Mouse (Mus musculus): ENCODE data around the gene Cdc42bpg. TPM values are rescaled to one million over a fixed set of nuclear protein-coding genes. Genes with fewer than 3 reads are reported as not detected.

The Cdc42bpg gene
- total and polyA plus RNA-seq, 3 experiments = 0.79 to 4.2 (median 2.3) TPM

DNA sequence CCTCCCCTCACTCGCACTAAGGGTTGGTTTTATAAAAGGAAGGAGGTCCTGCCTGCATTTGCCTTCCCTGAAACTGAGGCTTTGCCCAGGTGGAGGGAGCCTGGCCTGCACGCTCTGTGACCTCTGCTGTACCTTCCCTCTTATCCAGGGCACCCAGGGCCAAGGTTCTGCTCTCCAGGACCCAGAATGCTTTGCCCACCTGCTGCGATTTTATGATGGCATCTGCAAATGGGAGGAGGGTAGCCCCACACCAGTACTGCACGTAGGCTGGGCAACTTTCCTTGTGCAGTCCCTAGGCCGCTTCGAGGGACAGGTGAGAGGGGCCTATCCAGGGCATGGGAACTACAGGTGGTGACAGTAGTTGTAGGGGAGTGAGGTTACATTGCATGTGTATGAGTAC lies 32.9 kb downstream of the Cdc42bpg start:
- peak overlapping the region; percentile 99 for H3K27ac ChIP-seq (ENCODE audit: insufficient read depth, low read depth)
- peak overlapping the region; percentile 79 for H3K9ac ChIP-seq (ENCODE audit: insufficient read depth, low read depth)
- dilution Hi-C loops (cut with MboI; ENCODE audit: extremely low pct_ligation_motif_present, extremely low pct_unique_long_range_greater_than_20kb, low sequenced_read_pairs) = no loop called here

DNA sequence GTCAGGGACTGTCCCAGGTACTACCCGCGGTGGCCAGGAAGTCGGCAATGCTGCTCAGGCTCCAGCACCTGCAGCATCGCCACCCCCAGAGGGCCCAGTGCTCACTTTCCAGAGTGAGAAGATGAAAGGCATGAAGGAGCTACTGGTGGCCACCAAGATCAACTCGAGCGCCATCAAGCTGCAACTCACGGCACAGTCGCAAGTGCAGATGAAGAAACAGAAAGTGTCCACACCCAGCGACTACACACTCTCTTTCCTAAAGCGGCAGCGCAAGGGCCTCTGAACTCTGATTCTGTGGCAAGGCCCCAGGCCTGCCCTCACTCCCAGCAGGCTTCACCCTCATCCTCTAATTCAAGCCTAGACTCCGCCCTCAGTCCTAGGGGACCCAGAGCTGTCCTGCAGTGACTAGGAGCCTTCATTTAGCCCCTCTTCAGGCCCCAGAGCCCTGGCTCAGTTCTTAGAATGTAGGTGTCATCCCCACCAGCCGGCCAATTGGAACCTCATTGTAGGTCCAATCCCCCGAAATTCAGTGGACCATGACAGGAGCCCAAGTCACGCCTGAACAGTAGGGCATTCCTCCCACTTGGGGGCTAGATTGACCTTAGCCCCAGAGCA lies 33.7 kb downstream of the Cdc42bpg start:
- peaks cover 37 to 65% of the 10 kb centered on the region in 2 experiments for H3K4me1 ChIP-seq (ENCODE audit: control insufficient read depth in 1 of 2, insufficient read depth in 2 of 2)
- H3K9ac ChIP-seq (ENCODE audit: insufficient read depth, low read depth) = peak overlapping the region; percentile 79
- in situ Hi-C loops (cut with MboI; ENCODE audit: low pct_ligation_motif_present, low pct_unique_long_range_greater_than_20kb, low sequenced_read_pairs) (no loop called here), dilution Hi-C loops (cut with MboI; ENCODE audit: extremely low pct_ligation_motif_present, extremely low pct_unique_long_range_greater_than_20kb, low sequenced_read_pairs) (no loop called here)
- DNase-seq (ENCODE audit: extremely low read depth) = peak; percentile 91
- H3K9me3 ChIP-seq (replicated peaks; ENCODE audit: low read length) = no peaks in the 10 kb centered on the region
- peak overlapping the region; percentile 42 to 61 (median 55) for H3K4me3 ChIP-seq (replicated peaks in 1 of 3; ENCODE audit: low read depth in 2 of 3, low read length in 2 of 3, poor library complexity in 1 of 3)
- H3K27me3 ChIP-seq (replicated peaks) = no peaks in the 10 kb centered on the region
- peaks cover 47 to 61% of the 10 kb centered on the region in 2 experiments for H3K36me3 ChIP-seq (replicated peaks in 1 of 2; ENCODE audit: control insufficient read depth in 1 of 2, insufficient read depth in 1 of 2, low read length in 1 of 2)
- peak overlapping the region; percentile 75 for H3K4me2 ChIP-seq (ENCODE audit: insufficient read depth, low read depth, poor library complexity, severe bottlenecking)
- H3K27ac ChIP-seq (ENCODE audit: insufficient read depth, low read depth) = peak overlapping the region; percentile 99
- H3K79me2 ChIP-seq (replicated peaks; ENCODE audit: control insufficient read depth, extremely low read depth, insufficient read depth, poor library complexity, severe bottlenecking) = peaks cover 30% of the 10 kb centered on the region
- TF ChIP-seq MEF2A (IDR thresholded peaks at IDR 0.05; ENCODE audit: borderline replicate concordance, low read depth, low read length) (peak; percentile 72; the same call in 1 of the 2 replicates), ZMIZ1 (IDR thresholded peaks at IDR 0.05; ENCODE audit: low read depth, low read length) (peak; percentile 55; the same call in 1 of the 2 replicates), JUN (IDR thresholded peaks at IDR 0.05; ENCODE audit: insufficient read depth, low read depth, low read length) (no peak), CTCF (conservative IDR thresholded peaks at IDR 0.05 in 1 of 2, IDR thresholded peaks at IDR 0.05 in 1 of 2; ENCODE audit: low read depth in 2 of 2, low read length in 2 of 2) (peak in 1 of 2 experiments; percentile 77; a peak in 2 of 4 replicates), NRF1 (IDR thresholded peaks at IDR 0.05; ENCODE audit: low read depth, low read length) (peak; percentile 53), USF2 (conservative IDR thresholded peaks at IDR 0.05; ENCODE audit: low read depth, low read length) (no peak), HCFC1 (IDR thresholded peaks at IDR 0.05; ENCODE audit: low read depth, low read length) (peak; percentile 58), BHLHE40 (IDR thresholded peaks at IDR 0.05; ENCODE audit: low read depth, low read length) (peak; percentile 44), E2F4 (IDR thresholded peaks at IDR 0.05; ENCODE audit: insufficient replicate concordance, low read depth, low read length) (no peak), TCF12 (IDR thresholded peaks at IDR 0.05; ENCODE audit: low read depth, low read length) (0 out of 2 replicates have a peak, but pooled peaks have one; percentile 66), MAX (IDR thresholded peaks at IDR 0.05; ENCODE audit: low read length) (0 out of 2 replicates have a peak, but pooled peaks have one; percentile 34), MYC (IDR thresholded peaks at IDR 0.05; ENCODE audit: low read depth, low read length) (peak; percentile 70; the same call in 1 of the 2 replicates), SMC3 (IDR thresholded peaks at IDR 0.05; ENCODE audit: low read depth, low read length) (peak; percentile 48), JUND (conservative IDR thresholded peaks at IDR 0.05; ENCODE audit: low read depth, low read length) (no peak), CHD2 (IDR thresholded peaks at IDR 0.05; ENCODE audit: low read length) (no peak), MXI1 (IDR thresholded peaks at IDR 0.05; ENCODE audit: low read depth, low read length) (peak; percentile 69; the same call in 1 of the 2 replicates), EP300 (IDR thresholded peaks at IDR 0.05; ENCODE audit: low read length) (peak; percentile 41; the same call in 1 of the 2 replicates), ELF1 (IDR thresholded peaks at IDR 0.05; ENCODE audit: low read depth, low read length) (peak; percentile 67), RCOR1 (conservative IDR thresholded peaks at IDR 0.05; ENCODE audit: low read depth, low read length) (no peak), UBTF (IDR thresholded peaks at IDR 0.05; ENCODE audit: low read depth, low read length) (no peak; the same call in 1 of the 2 replicates), POLR2A (IDR thresholded peaks at IDR 0.05; ENCODE audit: low read depth, low read length) (no peak; the same call in 1 of the 2 replicates), CHD1 (IDR thresholded peaks at IDR 0.05; ENCODE audit: low read depth, low read length) (no peak; the same call in 1 of the 2 replicates), MAFK (IDR thresholded peaks at IDR 0.05; ENCODE audit: insufficient replicate concordance, low read length) (no peak), PAX5 (IDR thresholded peaks at IDR 0.05; ENCODE audit: low read length) (no peak), ETS1 (conservative IDR thresholded peaks at IDR 0.05; ENCODE audit: low read depth, low read length) (no peak), POLR2AphosphoS2 (IDR thresholded peaks at IDR 0.05; ENCODE audit: low read depth, low read length) (no peak; the same call in 1 of the 2 replicates)

More for the DNA sequence above, 32.9 kb downstream of the Cdc42bpg start:
- H3K4me1 ChIP-seq (ENCODE audit: control insufficient read depth in 1 of 2, insufficient read depth in 2 of 2) = peaks cover 40 to 61% of the 10 kb centered on the region in 2 experiments
- H3K4me3 ChIP-seq (replicated peaks in 1 of 3; ENCODE audit: low read depth in 2 of 3, low read length in 2 of 3, poor library complexity in 1 of 3) = peak overlapping the region in 2 of 3 experiments; percentile 55 to 61
- H3K4me2 ChIP-seq (ENCODE audit: insufficient read depth, low read depth, poor library complexity, severe bottlenecking) = peak overlapping the region; percentile 66
- H3K79me2 ChIP-seq (replicated peaks; ENCODE audit: control insufficient read depth, extremely low read depth, insufficient read depth, poor library complexity, severe bottlenecking) = peaks cover 30% of the 10 kb centered on the region
- peaks cover 39 to 53% of the 10 kb centered on the region in 2 experiments for H3K36me3 ChIP-seq (replicated peaks in 1 of 2; ENCODE audit: control insufficient read depth in 1 of 2, insufficient read depth in 1 of 2, low read length in 1 of 2)
- TF ChIP-seq USF1 (IDR thresholded peaks at IDR 0.05; ENCODE audit: low read depth, low read length) = no peak
- TF ChIP-seq RCOR1 (conservative IDR thresholded peaks at IDR 0.05; ENCODE audit: low read depth, low read length) = no peak
- TF ChIP-seq ZC3H11A (IDR thresholded peaks at IDR 0.05; ENCODE audit: low read depth, low read length) = no peak
- TF ChIP-seq NELFE (IDR thresholded peaks at IDR 0.05; ENCODE audit: low read depth, low read length) = no peak
- TF ChIP-seq CHD1 (IDR thresholded peaks at IDR 0.05; ENCODE audit: low read depth, low read length) = no peak
- TF ChIP-seq ZNF384 (IDR thresholded peaks at IDR 0.05; ENCODE audit: low read depth, low read length) = no peak
- no peak for TF ChIP-seq USF2 (conservative IDR thresholded peaks at IDR 0.05; ENCODE audit: low read depth, low read length)
- no peak for TF ChIP-seq EP300 (IDR thresholded peaks at IDR 0.05; ENCODE audit: low read length)
- TF ChIP-seq UBTF (IDR thresholded peaks at IDR 0.05; ENCODE audit: low read depth, low read length) = no peak
- no peak for TF ChIP-seq JUND (conservative IDR thresholded peaks at IDR 0.05; ENCODE audit: low read depth, low read length)
- TF ChIP-seq MAX (IDR thresholded peaks at IDR 0.05; ENCODE audit: low read length) = no peak
- no peak for TF ChIP-seq POLR2A (IDR thresholded peaks at IDR 0.05; ENCODE audit: low read depth, low read length)
- TF ChIP-seq KAT2A (IDR thresholded peaks at IDR 0.05; ENCODE audit: insufficient replicate concordance, low read length) = no peak
- TF ChIP-seq TCF12 (IDR thresholded peaks at IDR 0.05; ENCODE audit: low read depth, low read length) = no peak
- no peak for TF ChIP-seq TBP (conservative IDR thresholded peaks at IDR 0.05; ENCODE audit: low read depth, low read length)
- no peak for TF ChIP-seq E2F4 (IDR thresholded peaks at IDR 0.05; ENCODE audit: insufficient replicate concordance, low read depth, low read length)
- no peak for TF ChIP-seq SIN3A (IDR thresholded peaks at IDR 0.05; ENCODE audit: low read length)
- H3K9me3 ChIP-seq (replicated peaks; ENCODE audit: low read length) = no peaks in the 10 kb centered on the region
- no peaks in the 10 kb centered on the region for H3K27me3 ChIP-seq (replicated peaks)
- no peak for DNase-seq (ENCODE audit: extremely low read depth)
- in situ Hi-C loops (cut with MboI; ENCODE audit: low pct_ligation_motif_present, low pct_unique_long_range_greater_than_20kb, low sequenced_read_pairs) = no loop called here
